9 mouse cellular contexts compared by ENCODE assay signal in the genomic region with DNA sequence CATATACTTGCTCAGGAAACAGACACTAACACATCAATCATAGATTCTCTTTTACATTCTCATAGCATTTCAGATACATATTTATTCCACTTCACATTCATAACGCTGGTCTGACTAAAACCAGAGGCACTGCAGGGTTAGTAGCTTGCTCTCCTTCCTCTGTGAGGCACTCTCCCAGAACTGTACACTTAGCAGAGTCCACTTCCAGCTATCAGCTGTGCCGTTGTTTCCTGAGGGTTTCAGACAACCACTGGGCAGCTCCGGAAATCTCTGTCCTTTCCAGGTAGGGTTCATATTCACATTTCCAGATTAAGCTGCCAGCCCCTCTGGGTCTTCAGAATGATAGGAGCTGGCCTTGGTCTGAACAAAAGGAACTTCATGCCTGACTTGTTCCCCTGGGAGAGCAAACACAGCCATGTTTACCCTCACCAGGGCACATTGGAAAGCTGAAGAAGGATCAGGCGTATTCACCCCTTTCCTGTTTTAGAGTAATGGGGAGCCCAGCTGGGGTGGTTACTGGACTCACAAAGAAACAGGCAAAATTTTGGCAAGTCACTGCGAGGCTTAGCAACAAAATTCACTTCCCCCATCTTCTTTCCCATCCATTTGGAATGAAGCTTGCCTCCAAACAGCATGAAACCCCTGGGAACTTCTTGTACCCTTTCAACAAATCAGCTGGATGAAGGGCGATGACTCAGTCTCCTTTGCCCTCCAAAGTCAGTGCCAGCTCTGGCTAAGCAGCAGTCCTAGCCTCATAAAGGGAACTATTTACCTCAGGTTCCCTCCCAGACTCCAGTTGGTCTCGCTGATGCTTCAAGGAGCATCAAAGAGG.
DNase-seq lines count a peak whose midpoint lies in the region; ATAC-seq lines count a peak whose summit lies in the region.
"Had no signal": no experiment of that assay in that cellular context is flagged by ENCODE, and none has a peak within 500 bp of the region (broad histone marks: within the 10 kb centered on the region; RNA-seq: fewer than 3 reads in every experiment).

No protein-coding gene starts in this region.

- DNase-seq in heart, adult 11 months = peak; percentile 73
- DNase-seq in heart, postnatal 25 days (ENCODE audit: low spot score) = no peak
- peak; percentile 23 for DNase-seq in R1 (ENCODE audit: low read depth, low spot score)
- peak; percentile 27 to 47 for DNase-seq in cerebellum, postnatal 10 days
- DNase-seq in layer of hippocampus, postnatal 36 days = peak; percentile 14 to 20
- no peak for DNase-seq in urinary bladder, postnatal 36 days (ENCODE audit: low spot score in 2 of 2)
- DNase-seq in spleen, adult 18-20 months = no peak
- DNase-seq: kidney, postnatal 36 days had no signal

- no peak for ATAC-seq in erythroblast, adult 5-6 weeks (replicated peaks; ENCODE audit: low FRiP score, poor library complexity, severe bottlenecking)

- intact Hi-C loops in heart, postnatal 25 days (cut with DNase I) = no loop called here

Comparison
In these comparisons a context has a peak if more than half of its experiments do, and no peak if none do; other contexts are left out.
1. DNase-seq: peak in heart, adult 11 months (single experiment), R1 (single experiment), cerebellum, postnatal 10 days (2 of 2) and layer of hippocampus, postnatal 36 days (2 of 2); none in heart, postnatal 25 days (single experiment), urinary bladder, postnatal 36 days (0 of 2) and spleen, adult 18-20 months (0 of 2).